Mouse (Mus musculus) limb, embryonic 15.5 days (tissue): Measurements from ENCODE around the gene Mfsd4b1. TPM values are rescaled to one million over a fixed set of nuclear protein-coding genes. Genes with fewer than 3 reads are reported as not detected.

Experiments
- ATAC-seq: fragments of 200-750 bp; cut with Nextera tagmentation; 2 replicates; pipeline ENCODE4 v1.8.0; 2017; ENCODE audit warnings: low read depth, moderate TSS enrichment; ENCODE audit not compliant: insufficient number of reproducible peaks, low FRiP score, low TSS enrichment
- H3K27ac ChIP-seq: fragments of 300-500 bp; sonication (generic); 2 replicates; pipeline ENCODE4 v1.5.1; 2015; ENCODE audit warnings: moderate library complexity, mild to moderate bottlenecking, inconsistent platforms
- H3K27me3 ChIP-seq: fragments of 300-500 bp; sonication (generic); 2 replicates; pipeline ENCODE4 v1.6.1; 2015; ENCODE audit warnings: inconsistent platforms
- H3K36me3 ChIP-seq: fragments of 300-500 bp; sonication (generic); 2 replicates; pipeline ENCODE4 v1.6.1; 2015; ENCODE audit warnings: inconsistent platforms
- H3K4me1 ChIP-seq: fragments of 300-500 bp; sonication (generic); 2 replicates; pipeline ENCODE4 v1.6.1; 2015; ENCODE audit warnings: inconsistent platforms
- H3K4me2 ChIP-seq: fragments of 300-500 bp; sonication (generic); 2 replicates; pipeline ENCODE4 v1.6.1; 2015; ENCODE audit warnings: mild to moderate bottlenecking, inconsistent platforms
- H3K4me3 ChIP-seq: fragments of 300-500 bp; sonication (generic); 2 replicates; pipeline ENCODE4 v1.5.1; 2015; ENCODE audit warnings: mild to moderate bottlenecking, inconsistent platforms
- H3K9ac ChIP-seq: fragments of 300-500 bp; sonication (generic); 2 replicates; pipeline ENCODE4 v1.6.1; 2015; ENCODE audit warnings: inconsistent platforms
- H3K9me3 ChIP-seq: fragments of 300-500 bp; sonication (generic); 2 replicates; pipeline ENCODE4 v1.6.1; 2016; ENCODE audit warnings: inconsistent platforms
- WGBS: fragments of 180-500 bp; shearing (Covaris S2); methylation state at CpG from one replicate; pipeline ENCODE4 v1.1.7; 2015; 5-methylcytosine and 5-hydroxymethylcytosine counted together
- polyA plus RNA-seq: library from polyadenylated mRNA; unstranded; fragments of >200 nt; fragmentation: Nextera tagmentation; extraction: Ambion mirVana; gene quantifications from 2 replicates; pipeline ENCODE4 v1.2.1, GENCODE M21; 2015

Mfsd4b1 gene
- polyA plus RNA-seq, 1 experiment from 2014 or later, result 0.32 TPM

DNA sequence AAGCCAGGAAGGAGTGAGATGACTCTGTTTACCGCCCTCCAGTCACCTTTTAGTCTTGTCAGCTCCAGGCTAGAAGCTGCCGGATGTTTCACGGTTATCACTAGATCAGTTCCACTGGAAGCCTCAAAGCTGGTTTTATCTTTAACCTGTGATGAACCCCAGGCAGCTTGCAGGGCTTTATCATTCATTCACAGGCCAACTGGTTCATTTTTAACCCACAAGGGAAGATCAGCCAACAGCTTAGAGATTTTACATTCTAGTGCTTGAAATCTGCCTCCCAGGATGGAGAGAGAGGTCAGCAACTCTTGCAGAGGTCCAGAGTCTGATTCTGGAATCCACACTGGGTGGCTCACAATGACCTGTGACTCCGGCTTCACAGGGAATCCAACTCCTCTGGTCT is 33.9 kb downstream of the Mfsd4b1 start:
- ATAC-seq, result no peak
- no peaks in the 10 kb centered on the region for H3K36me3 ChIP-seq
- 70% methylated on average over 4 of the region's 4 CpGs for WGBS

DNA sequence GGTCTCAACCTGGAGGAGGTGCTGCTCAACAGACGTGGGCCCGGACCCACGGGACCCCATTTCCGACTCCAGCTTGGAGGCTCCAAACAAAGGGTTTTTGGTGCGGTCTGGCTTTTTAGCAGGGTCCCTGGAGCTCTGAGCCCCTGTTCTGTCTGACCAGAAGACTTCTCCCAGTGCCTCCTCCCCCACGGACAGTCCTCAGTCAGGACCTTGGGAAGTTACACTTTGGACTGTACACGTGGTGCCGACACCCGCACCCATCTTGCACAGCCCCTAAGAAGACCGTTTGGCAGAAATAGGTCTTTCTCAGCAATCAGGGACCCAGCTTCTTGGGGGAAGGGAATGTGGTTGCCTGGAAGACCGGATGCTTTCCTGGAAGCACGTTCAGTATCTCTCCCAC is 38.6 kb downstream of the Mfsd4b1 start, which contains the start of gene Mfsd4b5:
Gene Mfsd4b5 (minus strand): TSS at position 181 of the 400 bp plus-strand sequence.
- Histone ChIP-seq H3K9me3 (no peaks in the 10 kb centered on the region), H3K9ac (no peak within 1 kb of the TSS), H3K36me3 (no peaks in the 10 kb centered on the region), H3K4me3 (no peak within 1 kb of the TSS), H3K27me3 (no peaks in the 10 kb centered on the region), H3K27ac (no peak within 1 kb of the TSS), H3K4me1 (no peaks in the 10 kb centered on the region), H3K4me2 (no peak within 1 kb of the TSS)
- ATAC-seq, result no peak
- WGBS, result 90% methylated on average over 12 of the region's 12 CpGs

More for the DNA sequence above, 33.9 kb downstream of the Mfsd4b1 start:
- no peak overlapping the region for H3K4me2 ChIP-seq
- H3K27me3 ChIP-seq, result no peaks in the 10 kb centered on the region
- no peaks in the 10 kb centered on the region for H3K9me3 ChIP-seq
- no peak overlapping the region for H3K4me3 ChIP-seq
- no peaks in the 10 kb centered on the region for H3K4me1 ChIP-seq
- H3K9ac ChIP-seq, result no peak overlapping the region
- H3K27ac ChIP-seq, result no peak overlapping the region

GRCm38 (mm10) chr10:39982604-39983003 is 42.5 kb downstream of the Mfsd4b1 start:
- H3K9ac ChIP-seq, result no peak overlapping the region

DNA sequence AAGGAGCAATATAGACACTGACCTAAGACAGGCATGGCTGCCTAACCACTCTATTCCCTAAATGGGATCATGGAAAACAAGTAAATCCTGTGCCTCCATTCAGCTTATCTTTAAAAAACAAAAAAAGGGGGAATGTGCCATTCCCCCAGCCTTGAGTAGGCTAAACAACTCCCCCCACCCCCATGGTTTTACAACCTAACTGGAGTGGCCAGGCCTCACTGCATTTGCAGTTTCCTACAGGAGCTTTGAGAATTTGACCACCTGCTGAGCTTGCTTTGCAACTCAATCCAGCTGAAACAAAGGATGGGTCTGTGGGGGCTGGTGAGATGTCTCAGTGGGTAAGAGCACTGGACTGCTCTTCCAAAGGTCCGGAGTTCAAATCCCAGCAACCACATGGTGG is 46.8 kb downstream of the Mfsd4b1 start:
- no peaks in the 10 kb centered on the region for H3K4me1 ChIP-seq
- 90% methylated on average over 1 of the region's 1 CpGs for WGBS
- H3K9me3 ChIP-seq, result no peaks in the 10 kb centered on the region; the same call in 1 of the 2 replicates
- H3K27me3 ChIP-seq, result no peaks in the 10 kb centered on the region
- no peak overlapping the region for H3K27ac ChIP-seq
- ATAC-seq, result no peak
- H3K4me3 ChIP-seq, result no peak overlapping the region
- no peaks in the 10 kb centered on the region for H3K36me3 ChIP-seq
- no peak overlapping the region for H3K9ac ChIP-seq
- H3K4me2 ChIP-seq, result no peak overlapping the region

More at GRCm38 (mm10) chr10:39982604-39983003, 42.5 kb downstream of the Mfsd4b1 start:
- ATAC-seq, result no peak
- WGBS, result 28% methylated on average over 5 of the region's 5 CpGs
- Histone ChIP-seq H3K27ac (no peak overlapping the region), H3K36me3 (no peaks in the 10 kb centered on the region), H3K4me1 (no peaks in the 10 kb centered on the region), H3K4me2 (no peak overlapping the region), H3K27me3 (no peaks in the 10 kb centered on the region), H3K4me3 (no peak overlapping the region), H3K9me3 (no peaks in the 10 kb centered on the region; the same call in 1 of the 2 replicates)

GRCm38 (mm10) chr10:39977346-39977745 is 47.7 kb downstream of the Mfsd4b1 start:
- no peak overlapping the region for H3K4me2 ChIP-seq
- H3K4me1 ChIP-seq, result no peaks in the 10 kb centered on the region
- H3K9me3 ChIP-seq, result no peaks in the 10 kb centered on the region; the same call in 1 of the 2 replicates
- 94% methylated on average over 4 of the region's 4 CpGs for WGBS
- no peak overlapping the region for H3K9ac ChIP-seq
- no peaks in the 10 kb centered on the region for H3K36me3 ChIP-seq
- H3K27ac ChIP-seq, result no peak overlapping the region
- ATAC-seq, result no peak
- no peaks in the 10 kb centered on the region for H3K27me3 ChIP-seq
- no peak overlapping the region for H3K4me3 ChIP-seq

DNA sequence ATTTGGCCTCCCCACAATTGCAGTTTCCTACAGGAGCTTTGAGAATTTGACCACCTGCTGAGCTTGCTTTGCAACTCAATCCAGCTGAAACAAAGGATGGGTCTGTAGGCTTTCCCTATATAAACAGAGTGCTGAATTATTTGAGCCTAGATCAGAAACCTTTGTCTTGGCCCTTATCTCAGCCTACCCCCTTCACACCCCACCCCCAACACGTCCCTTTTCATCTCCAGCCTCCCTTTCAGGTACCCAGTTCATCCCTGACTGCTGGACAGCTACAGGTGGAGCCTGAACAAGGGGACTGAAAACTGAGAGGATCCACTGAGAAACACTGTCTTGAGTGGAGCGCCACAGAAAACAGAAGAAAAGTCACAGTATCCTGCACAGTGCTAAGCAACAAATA is 49.3 kb downstream of the Mfsd4b1 start:
- ATAC-seq, result no peak

DNA sequence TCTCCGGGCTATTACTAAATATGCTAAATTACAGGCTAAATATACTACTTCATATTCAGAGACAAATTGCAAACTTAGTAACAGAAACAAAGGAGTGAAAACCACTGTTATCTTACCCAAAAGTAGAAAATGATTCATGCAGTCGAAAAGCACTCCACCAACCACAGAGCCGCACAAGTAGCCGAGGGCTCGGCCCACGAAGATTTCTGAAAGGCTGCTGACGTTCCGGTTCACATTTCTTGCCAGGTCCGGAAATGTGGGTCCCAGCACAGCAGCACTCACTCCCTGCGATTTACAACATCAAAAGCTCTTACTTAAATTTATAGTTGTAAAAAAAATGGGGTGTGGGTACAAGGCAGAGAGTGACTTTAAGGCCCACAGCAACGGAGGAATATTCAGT is 50.1 kb downstream of the Mfsd4b1 start:
- no peak overlapping the region for H3K27ac ChIP-seq
- H3K9me3 ChIP-seq, result no peaks in the 10 kb centered on the region; the same call in 1 of the 2 replicates
- no peak overlapping the region for H3K4me2 ChIP-seq
- no peaks in the 10 kb centered on the region for H3K4me1 ChIP-seq
- H3K27me3 ChIP-seq, result no peaks in the 10 kb centered on the region
- 41% methylated on average over 11 of the region's 11 CpGs for WGBS
- H3K36me3 ChIP-seq, result no peaks in the 10 kb centered on the region
- H3K4me3 ChIP-seq, result no peak overlapping the region
- ATAC-seq, result no peak
- no peak overlapping the region for H3K9ac ChIP-seq

More for the DNA sequence above, 49.3 kb downstream of the Mfsd4b1 start:
- H3K27me3 ChIP-seq, result no peaks in the 10 kb centered on the region
- no peaks in the 10 kb centered on the region; the same call in 1 of the 2 replicates for H3K9me3 ChIP-seq
- WGBS, result 44% methylated on average over 2 of the region's 2 CpGs
- no peak overlapping the region for H3K27ac ChIP-seq
- no peak overlapping the region for H3K9ac ChIP-seq
- H3K4me2 ChIP-seq, result no peak overlapping the region
- no peak overlapping the region for H3K4me3 ChIP-seq
- no peaks in the 10 kb centered on the region for H3K36me3 ChIP-seq
- no peaks in the 10 kb centered on the region for H3K4me1 ChIP-seq

DNA sequence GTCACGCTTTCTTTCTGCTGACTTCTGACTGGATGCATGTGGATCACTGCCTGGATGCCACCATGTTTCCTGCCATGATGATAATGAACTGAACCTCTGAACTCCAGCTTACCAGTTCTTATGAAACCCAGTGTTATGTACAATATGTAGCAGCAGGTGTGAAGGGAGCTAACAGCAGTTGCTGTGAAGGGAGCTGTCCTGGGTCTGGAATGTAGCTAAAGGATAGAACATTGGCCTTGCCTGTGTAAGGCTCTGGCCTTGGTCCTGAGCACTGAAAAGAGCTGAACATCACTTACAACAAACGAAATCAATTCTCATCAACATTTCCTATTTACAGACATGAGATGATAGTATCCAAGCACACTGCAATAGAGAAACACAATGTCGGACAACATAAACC is 57.6 kb downstream of the Mfsd4b1 start:
- H3K9ac ChIP-seq, result no peak overlapping the region
- H3K9me3 ChIP-seq, result no peaks in the 10 kb centered on the region
- no peaks in the 10 kb centered on the region for H3K27me3 ChIP-seq
- H3K4me2 ChIP-seq, result no peak overlapping the region
- no peak for ATAC-seq
- H3K4me1 ChIP-seq, result no peaks in the 10 kb centered on the region
- no peak overlapping the region for H3K27ac ChIP-seq
- H3K4me3 ChIP-seq, result no peak overlapping the region
- 82% methylated on average over 3 of the region's 3 CpGs for WGBS
- no peaks in the 10 kb centered on the region for H3K36me3 ChIP-seq

DNA sequence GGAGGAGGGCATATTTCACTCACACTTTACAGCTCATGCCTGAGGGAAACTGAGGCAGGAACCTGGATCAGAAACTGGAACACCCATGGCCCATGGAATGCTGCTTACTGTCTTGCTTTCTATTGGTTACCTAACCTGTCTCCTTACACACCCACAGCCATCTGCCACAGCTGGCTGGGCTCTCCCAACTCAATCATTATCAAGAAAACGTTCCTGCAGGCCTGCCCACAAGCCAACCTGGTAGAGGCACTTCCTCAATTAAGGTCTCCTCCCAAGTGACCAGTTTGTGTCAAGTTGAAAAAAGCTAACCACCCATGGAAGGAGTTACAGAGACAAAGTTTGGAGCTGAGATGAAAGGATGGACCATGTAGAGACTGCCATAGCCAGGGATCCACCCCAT is 63.2 kb downstream of the Mfsd4b1 start:
- peaks cover 11% of the 10 kb centered on the region for H3K4me1 ChIP-seq
- H3K36me3 ChIP-seq, result no peaks in the 10 kb centered on the region
- H3K4me3 ChIP-seq, result no peak overlapping the region
- 31% methylated on average over 1 of the region's 1 CpGs for WGBS
- H3K4me2 ChIP-seq, result no peak overlapping the region
- H3K9me3 ChIP-seq, result no peaks in the 10 kb centered on the region
- H3K27me3 ChIP-seq, result 0 out of 2 replicates have a peak, but pooled peaks cover 3% of the 10 kb centered on the region
- no peak overlapping the region for H3K9ac ChIP-seq
- no peak for ATAC-seq
- no peak overlapping the region for H3K27ac ChIP-seq

DNA sequence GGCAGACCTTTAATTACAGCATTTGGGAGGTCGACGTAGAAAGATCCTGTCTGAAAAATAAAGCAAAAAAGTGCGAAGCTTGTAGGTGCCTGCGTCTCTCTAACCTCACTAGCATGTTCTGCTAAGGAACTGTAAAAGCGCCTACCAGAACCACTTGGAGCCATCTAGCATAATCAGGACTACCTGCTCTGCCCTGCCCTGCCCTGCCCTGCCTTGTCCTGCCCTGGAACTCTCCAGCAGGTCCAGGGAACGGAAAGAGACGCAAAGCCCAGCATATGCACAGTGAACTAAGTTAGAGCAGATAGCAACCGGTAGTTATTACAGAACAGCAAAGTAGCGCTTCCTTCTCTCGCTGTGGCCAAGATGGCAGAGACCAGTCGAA is 64.6 kb downstream of the Mfsd4b1 start:
- no peak overlapping the region for H3K4me3 ChIP-seq
- H3K9me3 ChIP-seq, result no peaks in the 10 kb centered on the region
- H3K27me3 ChIP-seq, result 0 out of 2 replicates have a peak, but pooled peaks cover 3% of the 10 kb centered on the region
- H3K4me1 ChIP-seq, result peaks cover 11% of the 10 kb centered on the region
- H3K9ac ChIP-seq, result no peak overlapping the region
- no peak overlapping the region for H3K27ac ChIP-seq
- no peaks in the 10 kb centered on the region for H3K36me3 ChIP-seq
- no peak for ATAC-seq
- H3K4me2 ChIP-seq, result peak overlapping the region; percentile 93
- WGBS, result 39% methylated on average over 11 of the region's 11 CpGs

GRCm38 (mm10) chr10:39959761-39960440 is 65.2 kb downstream of the Mfsd4b1 start, which contains the start of gene Mfsd4b3:
TSS of gene Mfsd4b3 (minus strand) at chr10:39960153.
- Histone ChIP-seq H3K9ac (peak within 1 kb of the TSS; percentile 37), H3K27me3 (0 out of 2 replicates have a peak, but pooled peaks cover 3% of the 10 kb centered on the region), H3K27ac (peak within 1 kb of the TSS; percentile 59), H3K4me2 (peak within 1 kb of the TSS; percentile 93), H3K9me3 (no peaks in the 10 kb centered on the region), H3K4me3 (peak within 1 kb of the TSS; percentile 56), H3K36me3 (no peaks in the 10 kb centered on the region), H3K4me1 (peaks cover 11% of the 10 kb centered on the region)
- under 1% methylated on average over 38 of the region's 38 CpGs for WGBS
- ATAC-seq, result peak; percentile 90

- no peak overlapping the region for H3K4me3 ChIP-seq
- H3K4me1 ChIP-seq, result peaks cover 11% of the 10 kb centered on the region
- no peak overlapping the region for H3K4me2 ChIP-seq
- H3K9ac ChIP-seq, result no peak overlapping the region
- H3K27ac ChIP-seq, result no peak overlapping the region
- H3K27me3 ChIP-seq, result 0 out of 2 replicates have a peak, but pooled peaks cover 3% of the 10 kb centered on the region
- ATAC-seq, result no peak
- WGBS, result 52% methylated on average over 4 of the region's 4 CpGs
- no peaks in the 10 kb centered on the region for H3K36me3 ChIP-seq
- no peaks in the 10 kb centered on the region for H3K9me3 ChIP-seq
Measured at GRCm38 (mm10) chr10:39958266-39958665, 66.8 kb downstream of the Mfsd4b1 start.
